Mouse (Mus musculus): ENCODE measurements around the gene Ckmt2. TPM values are rescaled to one million over a fixed set of nuclear protein-coding genes. Genes with fewer than 3 reads are reported as not detected.
A peak's percentile ranks its signal among the peaks of the same experiment; 100 is the strongest.

Ckmt2 gene
- polyA plus RNA-seq, 1 experiment from 2014 or later: not detected

- Histone ChIP-seq H3K36me3 (ENCODE audit: insufficient read depth) (no peaks in the 10 kb centered on the region), H3K4me1 (ENCODE audit: insufficient read depth) (no peaks in the 10 kb centered on the region), H3K9ac (no peak overlapping the region), H3K27me3 (ENCODE audit: insufficient read depth, low read length) (no peaks in the 10 kb centered on the region), H3K4me2 (no peak overlapping the region), H3K27ac (ENCODE audit: low read depth) (no peak overlapping the region), H3K4me3 (ENCODE audit: low read depth, low read length) (no peak overlapping the region), H3K9me3 (ENCODE audit: low read depth, low read length) (no peaks in the 10 kb centered on the region)
- DNase-seq: peak; percentile 4
- no peak for TF ChIP-seq CTCF (IDR thresholded peaks at IDR 0.05; ENCODE audit: low read depth)
- no peak; the same call in 1 of the 2 replicates for ATAC-seq (ENCODE audit: insufficient read depth)
- 54% methylated on average over 7 of the region's 7 CpGs for WGBS
These were observed 2.9 kb downstream of the Ckmt2 start for GRCm38 (mm10) chr13:91873734-91874329.

- ATAC-seq (ENCODE audit: insufficient read depth): no peak
These were observed 8.1 kb downstream of the Ckmt2 start for GRCm38 (mm10) chr13:91868577-91868976.

GRCm38 (mm10) chr13:91858835-91859234 lies 17.9 kb downstream of the Ckmt2 start:
- H3K4me3 ChIP-seq (ENCODE audit: low read depth, low read length): no peak overlapping the region
- TF ChIP-seq CTCF (IDR thresholded peaks at IDR 0.05; ENCODE audit: low read depth): peak; percentile 50
- no peak overlapping the region for H3K27ac ChIP-seq (ENCODE audit: low read depth)
- DNase-seq: peak; percentile 14
- no peaks in the 10 kb centered on the region for H3K27me3 ChIP-seq (ENCODE audit: insufficient read depth, low read length)
- no peaks in the 10 kb centered on the region for H3K36me3 ChIP-seq (ENCODE audit: insufficient read depth)
- ATAC-seq (ENCODE audit: insufficient read depth): no peak
- WGBS: 74% methylated on average over 7 of the region's 7 CpGs
- H3K9me3 ChIP-seq (ENCODE audit: low read depth, low read length): no peaks in the 10 kb centered on the region
- no peak overlapping the region for H3K9ac ChIP-seq
- no peak overlapping the region for H3K4me2 ChIP-seq
- H3K4me1 ChIP-seq (ENCODE audit: insufficient read depth): no peaks in the 10 kb centered on the region

More at GRCm38 (mm10) chr13:91868577-91868976, 8.1 kb downstream of the Ckmt2 start:
- WGBS: 79% methylated on average over 1 of the region's 1 CpGs
- no peak overlapping the region for H3K4me3 ChIP-seq (ENCODE audit: low read depth, low read length)
- H3K27ac ChIP-seq (ENCODE audit: low read depth): no peak overlapping the region
- H3K9ac ChIP-seq: no peak overlapping the region
- no peaks in the 10 kb centered on the region; the same call in 1 of the 2 replicates for H3K9me3 ChIP-seq (ENCODE audit: low read depth, low read length)
- TF ChIP-seq CTCF (IDR thresholded peaks at IDR 0.05; ENCODE audit: low read depth): no peak
- no peak for DNase-seq
- no peaks in the 10 kb centered on the region for H3K36me3 ChIP-seq (ENCODE audit: insufficient read depth)
- H3K4me1 ChIP-seq (ENCODE audit: insufficient read depth): no peaks in the 10 kb centered on the region
- no peaks in the 10 kb centered on the region for H3K27me3 ChIP-seq (ENCODE audit: insufficient read depth, low read length)
- H3K4me2 ChIP-seq: no peak overlapping the region

- DNase-seq: no peak
- 68% methylated on average over 8 of the region's 8 CpGs for WGBS
- no peaks in the 10 kb centered on the region for H3K36me3 ChIP-seq (ENCODE audit: insufficient read depth)
- ATAC-seq (ENCODE audit: insufficient read depth): no peak
- no peaks in the 10 kb centered on the region for H3K27me3 ChIP-seq (ENCODE audit: insufficient read depth, low read length)
- no peaks in the 10 kb centered on the region for H3K4me1 ChIP-seq (ENCODE audit: insufficient read depth)
- no peaks in the 10 kb centered on the region for H3K9me3 ChIP-seq (ENCODE audit: low read depth, low read length)
- no peak overlapping the region for H3K4me3 ChIP-seq (ENCODE audit: low read depth, low read length)
- TF ChIP-seq CTCF (IDR thresholded peaks at IDR 0.05; ENCODE audit: low read depth): no peak
- no peak overlapping the region for H3K27ac ChIP-seq (ENCODE audit: low read depth)
- no peak overlapping the region for H3K4me2 ChIP-seq
- H3K9ac ChIP-seq: no peak overlapping the region
These were observed 19.3 kb downstream of the Ckmt2 start for GRCm38 (mm10) chr13:91857427-91857826.

- ATAC-seq (ENCODE audit: insufficient read depth) (no peak), DNase-seq (no peak)
- H3K4me2 ChIP-seq: no peak overlapping the region
- no peak overlapping the region for H3K27ac ChIP-seq (ENCODE audit: low read depth)
- no peaks in the 10 kb centered on the region for H3K27me3 ChIP-seq (ENCODE audit: insufficient read depth, low read length)
- no peak for TF ChIP-seq CTCF (IDR thresholded peaks at IDR 0.05; ENCODE audit: low read depth)
- H3K9ac ChIP-seq: no peak overlapping the region
- 62% methylated on average over 3 of the region's 3 CpGs for WGBS
- no peaks in the 10 kb centered on the region for H3K9me3 ChIP-seq (ENCODE audit: low read depth, low read length)
- no peak overlapping the region for H3K4me3 ChIP-seq (ENCODE audit: low read depth, low read length)
- no peaks in the 10 kb centered on the region for H3K4me1 ChIP-seq (ENCODE audit: insufficient read depth)
- H3K36me3 ChIP-seq (ENCODE audit: insufficient read depth): no peaks in the 10 kb centered on the region
These were observed 22.3 kb downstream of the Ckmt2 start for GRCm38 (mm10) chr13:91854412-91854811.

GRCm38 (mm10) chr13:91827876-91828275 lies 48.8 kb downstream of the Ckmt2 start:
- DNase-seq (no peak), ATAC-seq (ENCODE audit: insufficient read depth) (no peak)
- Histone ChIP-seq H3K27ac (ENCODE audit: low read depth) (no peak overlapping the region), H3K4me2 (no peak overlapping the region), H3K27me3 (ENCODE audit: insufficient read depth, low read length) (no peaks in the 10 kb centered on the region), H3K4me3 (ENCODE audit: low read depth, low read length) (no peak overlapping the region), H3K9ac (no peak overlapping the region), H3K4me1 (ENCODE audit: insufficient read depth) (no peaks in the 10 kb centered on the region), H3K36me3 (ENCODE audit: insufficient read depth) (no peaks in the 10 kb centered on the region), H3K9me3 (ENCODE audit: low read depth, low read length) (no peaks in the 10 kb centered on the region)
- no peak for TF ChIP-seq CTCF (IDR thresholded peaks at IDR 0.05; ENCODE audit: low read depth)

GRCm38 (mm10) chr13:91826066-91826465 lies 50.6 kb downstream of the Ckmt2 start:
- Histone ChIP-seq H3K4me3 (ENCODE audit: low read depth, low read length) (no peak overlapping the region), H3K4me1 (ENCODE audit: insufficient read depth) (no peaks in the 10 kb centered on the region), H3K4me2 (no peak overlapping the region), H3K27me3 (ENCODE audit: insufficient read depth, low read length) (no peaks in the 10 kb centered on the region), H3K27ac (ENCODE audit: low read depth) (no peak overlapping the region), H3K9ac (no peak overlapping the region), H3K9me3 (ENCODE audit: low read depth, low read length) (no peaks in the 10 kb centered on the region), H3K36me3 (ENCODE audit: insufficient read depth) (no peaks in the 10 kb centered on the region)
- DNase-seq: no peak
- no peak for ATAC-seq (ENCODE audit: insufficient read depth)
- TF ChIP-seq CTCF (IDR thresholded peaks at IDR 0.05; ENCODE audit: low read depth): no peak
- 83% methylated on average over 2 of the region's 2 CpGs for WGBS

Data from lung, embryonic 14.5 days (tissue).